Mouse (Mus musculus): Measurements from ENCODE around the gene Accsl. TPM values are rescaled to one million over a fixed set of nuclear protein-coding genes. Genes with fewer than 3 reads are reported as not detected.

The Accsl gene
- total and polyA plus RNA-seq, 2 experiments from 2014 or later: 0.08 TPM; not detected in 1

DNA sequence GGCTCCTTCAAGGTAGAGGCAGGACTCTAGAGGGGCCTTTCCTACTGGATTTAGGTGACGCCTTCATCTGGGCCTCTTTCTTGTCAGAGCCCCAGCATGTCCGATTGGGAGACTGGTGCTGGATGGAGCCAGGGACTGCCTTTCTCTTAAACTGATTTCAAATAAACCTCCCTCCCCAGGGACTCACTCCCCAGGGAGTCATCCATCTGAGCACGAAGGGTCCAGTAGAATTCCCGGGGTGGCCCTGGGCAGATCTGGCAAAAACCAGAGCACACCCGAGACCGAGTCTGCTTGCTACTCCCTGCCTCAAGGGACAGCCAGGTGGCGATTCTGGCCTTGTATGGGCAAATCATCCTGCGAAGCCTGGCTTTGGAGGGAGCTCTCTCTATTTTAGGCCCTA, 21.2 kb upstream of the Accsl start:
- DNase-seq (ENCODE audit: low spot score) (no peak), ATAC-seq (ENCODE audit: insufficient read depth, low read depth) (no peak)
- H3K36me3 ChIP-seq (replicated peaks; ENCODE audit: control insufficient read depth, insufficient read depth, low read length): no peaks in the 10 kb centered on the region
- WGBS: 64% methylated on average over 8 of the region's 8 CpGs
- peaks cover 11% of the 10 kb centered on the region for H3K4me1 ChIP-seq (ENCODE audit: control insufficient read depth, insufficient read depth)
- H3K27ac ChIP-seq (ENCODE audit: low read depth): no peak overlapping the region
- H3K9me3 ChIP-seq (replicated peaks; ENCODE audit: control insufficient read depth, low read length): no peaks in the 10 kb centered on the region
- no peak overlapping the region for H3K4me3 ChIP-seq (ENCODE audit: low read depth, low read length)
- TF ChIP-seq EP300 (IDR thresholded peaks at IDR 0.05; ENCODE audit: low read depth) (no peak), CTCF (IDR thresholded peaks at IDR 0.05; ENCODE audit: low read depth) (no peak)
- no peak overlapping the region for H3K4me2 ChIP-seq (ENCODE audit: low read depth, low read length)
- no peaks in the 10 kb centered on the region for H3K27me3 ChIP-seq (ENCODE audit: control insufficient read depth, insufficient read depth, low read length)
- H3K9ac ChIP-seq (replicated peaks; ENCODE audit: low read depth, low read length): no peak overlapping the region

DNA sequence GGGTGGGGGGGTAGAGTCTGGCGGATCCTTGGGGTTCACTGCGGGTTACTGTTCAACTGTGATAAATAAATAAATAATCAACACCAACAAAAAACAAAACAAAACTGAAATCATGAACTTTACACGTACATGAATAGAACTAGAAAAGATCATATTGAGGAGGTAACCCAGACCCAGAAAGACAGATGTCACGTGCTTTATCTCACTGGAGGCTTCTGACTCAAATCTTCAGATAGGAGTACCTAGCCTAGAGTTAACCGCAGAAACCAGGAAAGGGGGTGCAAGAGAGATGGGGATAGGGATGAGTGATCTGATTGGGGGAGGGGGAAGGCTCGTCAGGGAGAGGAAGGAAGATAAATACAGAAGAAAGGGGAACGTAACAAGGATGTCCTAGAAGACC, 20.1 kb upstream of the Accsl start:
- Histone ChIP-seq H3K4me3 (ENCODE audit: low read depth, low read length) (no peak overlapping the region), H3K9me3 (replicated peaks; ENCODE audit: control insufficient read depth, low read length) (no peaks in the 10 kb centered on the region), H3K9ac (replicated peaks; ENCODE audit: low read depth, low read length) (no peak overlapping the region), H3K4me2 (ENCODE audit: low read depth, low read length) (no peak overlapping the region), H3K36me3 (replicated peaks; ENCODE audit: control insufficient read depth, insufficient read depth, low read length) (no peaks in the 10 kb centered on the region), H3K4me1 (ENCODE audit: control insufficient read depth, insufficient read depth) (peaks cover 11% of the 10 kb centered on the region), H3K27ac (ENCODE audit: low read depth) (no peak overlapping the region), H3K27me3 (ENCODE audit: control insufficient read depth, insufficient read depth, low read length) (no peaks in the 10 kb centered on the region)
- ATAC-seq (ENCODE audit: insufficient read depth, low read depth) (no peak), DNase-seq (ENCODE audit: low spot score) (no peak)
- WGBS: 72% methylated on average over 7 of the region's 7 CpGs
- TF ChIP-seq CTCF (IDR thresholded peaks at IDR 0.05; ENCODE audit: low read depth): no peak

DNA sequence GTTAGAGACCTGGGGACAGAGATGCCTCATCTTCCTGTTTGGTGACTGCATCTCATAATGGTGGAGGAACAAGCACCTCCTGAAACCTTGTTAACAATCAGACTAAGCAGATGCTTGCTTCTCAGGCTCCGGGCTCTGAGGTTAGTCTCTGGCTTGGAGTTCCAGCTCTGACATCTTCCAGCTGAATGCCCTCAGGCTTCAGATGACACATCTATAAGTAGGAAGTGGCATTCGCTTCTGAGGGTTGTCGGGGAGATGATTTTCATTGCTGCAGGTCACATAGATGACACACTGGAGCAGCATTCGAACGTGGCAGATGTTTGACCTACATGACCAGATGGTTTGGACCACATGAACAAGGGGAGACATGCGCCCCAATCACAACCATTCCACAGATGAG, 19.4 kb upstream of the Accsl start:
- H3K27me3 ChIP-seq (ENCODE audit: control insufficient read depth, insufficient read depth, low read length): no peaks in the 10 kb centered on the region
- no peak for TF ChIP-seq CTCF (IDR thresholded peaks at IDR 0.05; ENCODE audit: low read depth)
- no peak for TF ChIP-seq EP300 (IDR thresholded peaks at IDR 0.05; ENCODE audit: low read depth)
- H3K4me1 ChIP-seq (ENCODE audit: control insufficient read depth, insufficient read depth): peaks cover 11% of the 10 kb centered on the region
- H3K9me3 ChIP-seq (replicated peaks; ENCODE audit: control insufficient read depth, low read length): no peaks in the 10 kb centered on the region
- no peaks in the 10 kb centered on the region for H3K36me3 ChIP-seq (replicated peaks; ENCODE audit: control insufficient read depth, insufficient read depth, low read length)
- no peak overlapping the region for H3K4me2 ChIP-seq (ENCODE audit: low read depth, low read length)
- WGBS: 86% methylated on average over 6 of the region's 6 CpGs
- ATAC-seq (ENCODE audit: insufficient read depth, low read depth) (no peak), DNase-seq (ENCODE audit: low spot score) (no peak)
- no peak overlapping the region for H3K9ac ChIP-seq (replicated peaks; ENCODE audit: low read depth, low read length)
- no peak overlapping the region for H3K4me3 ChIP-seq (ENCODE audit: low read depth, low read length)
- H3K27ac ChIP-seq (ENCODE audit: low read depth): no peak overlapping the region

DNA sequence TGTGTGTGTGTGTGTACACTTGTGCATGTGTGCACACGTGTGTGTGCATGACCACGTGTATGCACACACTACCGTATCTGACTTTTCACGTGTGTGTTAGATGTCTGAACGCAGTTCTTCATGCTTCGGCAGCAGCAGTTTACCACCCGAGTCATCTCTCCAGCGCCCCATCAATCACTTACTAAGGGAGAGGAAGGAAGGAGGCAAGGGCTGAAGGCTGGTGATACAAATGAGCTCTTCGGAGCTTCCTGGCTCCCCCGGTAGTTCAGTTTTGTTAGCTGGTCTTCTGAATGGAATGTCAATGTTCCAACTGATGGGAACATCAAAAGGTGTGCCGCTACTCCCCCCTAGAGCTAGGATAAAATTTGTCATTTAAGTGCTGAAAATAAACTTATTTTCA, 18.3 kb upstream of the Accsl start:
- no peak overlapping the region for H3K9ac ChIP-seq (replicated peaks; ENCODE audit: low read depth, low read length)
- no peak overlapping the region for H3K27ac ChIP-seq (ENCODE audit: low read depth)
- no peak for TF ChIP-seq CTCF (IDR thresholded peaks at IDR 0.05; ENCODE audit: low read depth)
- TF ChIP-seq EP300 (IDR thresholded peaks at IDR 0.05; ENCODE audit: low read depth): no peak
- 57% methylated on average over 11 of the region's 11 CpGs for WGBS
- H3K9me3 ChIP-seq (replicated peaks; ENCODE audit: control insufficient read depth, low read length): no peaks in the 10 kb centered on the region
- H3K4me2 ChIP-seq (ENCODE audit: low read depth, low read length): no peak overlapping the region
- ATAC-seq (ENCODE audit: insufficient read depth, low read depth) (no peak), DNase-seq (ENCODE audit: low spot score) (no peak)
- H3K4me3 ChIP-seq (ENCODE audit: low read depth, low read length): no peak overlapping the region
- 0 out of 2 replicates have a peak, but pooled peaks cover 4% of the 10 kb centered on the region for H3K27me3 ChIP-seq (ENCODE audit: control insufficient read depth, insufficient read depth, low read length)
- no peaks in the 10 kb centered on the region for H3K36me3 ChIP-seq (replicated peaks; ENCODE audit: control insufficient read depth, insufficient read depth, low read length)
- H3K4me1 ChIP-seq (ENCODE audit: control insufficient read depth, insufficient read depth): peaks cover 11% of the 10 kb centered on the region

DNA sequence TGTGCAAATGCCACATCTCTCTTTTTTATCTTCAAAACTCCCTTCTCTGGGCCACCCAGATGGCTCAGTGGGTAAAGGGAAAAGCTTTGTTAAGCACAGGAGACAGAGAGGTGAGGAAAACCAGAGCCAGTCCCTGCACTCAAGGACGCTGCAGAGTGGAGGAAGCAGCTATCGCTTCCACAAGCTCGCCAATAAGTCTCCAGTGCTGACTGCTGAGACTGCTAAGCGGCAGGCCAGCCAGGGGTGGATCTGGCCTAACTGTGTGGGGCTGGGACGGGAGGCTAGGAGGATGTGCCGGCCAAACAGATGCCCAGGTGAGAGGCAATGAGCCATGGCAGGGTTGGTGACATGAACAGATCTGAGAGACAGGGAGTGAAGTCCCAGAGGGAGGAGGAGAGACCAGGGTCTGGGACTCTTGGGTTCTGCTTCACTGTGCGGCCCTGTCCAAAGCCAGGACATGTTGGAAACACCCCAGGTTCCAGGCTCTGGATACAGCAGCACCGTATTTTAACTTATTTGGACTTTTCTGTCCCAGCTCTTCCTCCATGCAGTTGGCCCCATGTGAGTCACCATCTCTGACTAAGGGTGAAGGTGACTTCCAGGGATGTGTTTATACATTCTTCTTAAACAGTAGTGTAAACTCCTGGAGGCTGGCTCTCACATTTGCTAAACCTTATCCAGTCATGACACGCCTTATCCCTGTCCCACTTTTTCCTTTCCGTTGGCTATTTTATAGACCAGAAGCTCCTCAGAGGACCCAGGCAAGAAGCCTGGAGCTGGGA, 17.2 kb upstream of the Accsl start:
- no peak for DNase-seq (ENCODE audit: low spot score)
- 0 out of 2 replicates have a peak, but pooled peaks cover 4% of the 10 kb centered on the region for H3K27me3 ChIP-seq (ENCODE audit: control insufficient read depth, insufficient read depth, low read length)
- no peak overlapping the region for H3K27ac ChIP-seq (ENCODE audit: low read depth)
- H3K4me1 ChIP-seq (ENCODE audit: control insufficient read depth, insufficient read depth): peaks cover 5% of the 10 kb centered on the region
- WGBS: 30% methylated on average over 10 of the region's 10 CpGs
- no peak overlapping the region for H3K9ac ChIP-seq (replicated peaks; ENCODE audit: low read depth, low read length)
- no peak for TF ChIP-seq EP300 (IDR thresholded peaks at IDR 0.05; ENCODE audit: low read depth)
- TF ChIP-seq CTCF (IDR thresholded peaks at IDR 0.05; ENCODE audit: low read depth): no peak
- H3K36me3 ChIP-seq (replicated peaks; ENCODE audit: control insufficient read depth, insufficient read depth, low read length): no peaks in the 10 kb centered on the region
- no peak overlapping the region for H3K4me3 ChIP-seq (ENCODE audit: low read depth, low read length)
- ATAC-seq (ENCODE audit: insufficient read depth, low read depth): 0 out of 2 replicates have a peak, but pooled peaks have one; percentile 20
- no peaks in the 10 kb centered on the region for H3K9me3 ChIP-seq (replicated peaks; ENCODE audit: control insufficient read depth, low read length)
- H3K4me2 ChIP-seq (ENCODE audit: low read depth, low read length): no peak overlapping the region

DNA sequence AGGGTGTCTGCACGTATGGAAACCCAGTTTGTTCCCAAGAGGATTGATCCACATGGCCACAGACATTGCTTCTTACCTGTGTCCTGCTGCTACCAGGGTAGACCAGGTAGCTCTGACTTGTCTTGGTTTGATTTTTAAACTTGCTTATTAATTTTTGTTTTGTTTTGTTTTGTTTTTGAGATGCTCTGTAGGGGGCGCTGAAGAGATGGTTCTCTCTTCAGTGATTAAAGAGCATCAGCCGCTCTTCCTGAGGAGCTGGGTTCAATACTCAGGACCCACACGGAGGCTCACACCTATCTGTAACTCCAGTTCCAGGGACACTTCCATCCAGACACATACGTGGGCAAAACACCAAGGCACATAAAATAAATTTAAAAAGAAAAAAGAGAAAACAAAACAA, 14.1 kb upstream of the Accsl start:
- TF ChIP-seq CTCF (IDR thresholded peaks at IDR 0.05; ENCODE audit: low read depth) (no peak; the same call in 1 of the 2 replicates), EP300 (IDR thresholded peaks at IDR 0.05; ENCODE audit: low read depth) (no peak)
- Histone ChIP-seq H3K27ac (ENCODE audit: low read depth) (no peak overlapping the region), H3K4me3 (ENCODE audit: low read depth, low read length) (no peak overlapping the region), H3K4me1 (ENCODE audit: control insufficient read depth, insufficient read depth) (no peaks in the 10 kb centered on the region), H3K4me2 (ENCODE audit: low read depth, low read length) (no peak overlapping the region), H3K9me3 (replicated peaks; ENCODE audit: control insufficient read depth, low read length) (no peaks in the 10 kb centered on the region), H3K36me3 (replicated peaks; ENCODE audit: control insufficient read depth, insufficient read depth, low read length) (no peaks in the 10 kb centered on the region), H3K27me3 (ENCODE audit: control insufficient read depth, insufficient read depth, low read length) (0 out of 2 replicates have a peak, but pooled peaks cover 4% of the 10 kb centered on the region), H3K9ac (replicated peaks; ENCODE audit: low read depth, low read length) (no peak overlapping the region)
- no peak for ATAC-seq (ENCODE audit: insufficient read depth, low read depth)
- 52% methylated on average over 5 of the region's 5 CpGs for WGBS
- DNase-seq (ENCODE audit: low spot score): no peak

Measured in heart, postnatal 0 days (tissue).